Mouse (Mus musculus): ENCODE results near the gene Zfp423.

DNA sequence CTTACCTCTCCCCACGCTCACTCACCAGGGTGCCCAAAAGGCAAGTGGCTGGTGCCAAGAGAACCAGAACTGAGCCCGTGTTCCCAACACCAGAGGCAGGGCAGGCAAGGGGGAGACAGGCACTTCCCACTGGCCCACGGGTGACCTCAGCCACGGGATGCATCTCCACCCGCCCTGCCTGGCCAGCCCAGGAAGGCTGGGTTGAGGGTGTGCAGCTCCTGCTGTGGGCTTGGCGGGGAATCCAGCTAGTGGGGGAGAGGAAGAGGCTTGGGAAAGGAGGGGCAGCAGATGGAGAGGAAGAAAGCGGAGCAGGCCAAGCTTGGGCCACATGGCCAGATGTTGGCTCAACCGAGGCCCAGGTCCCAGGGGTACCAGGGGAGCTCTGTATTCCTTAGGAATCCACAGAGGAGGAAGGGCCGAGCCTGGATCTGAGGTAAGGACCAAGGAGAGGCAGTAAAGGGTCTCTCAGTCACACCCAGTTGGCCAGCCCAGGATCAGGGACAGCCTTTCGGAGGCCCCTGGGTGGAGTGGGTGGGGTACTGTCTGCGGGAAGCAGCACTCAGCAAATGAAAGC, 155.0 kb downstream of the Zfp423 start:
- TF ChIP-seq CTCF (IDR thresholded peaks at IDR 0.05) = no peak
- no peak for TF ChIP-seq EP300 (IDR thresholded peaks at IDR 0.05)

All from lung, postnatal 0 days (tissue).